Mouse (Mus musculus) stomach, embryonic 16.5 days (tissue): ENCODE results near the gene Jph2. TPM values are rescaled to one million over a fixed set of nuclear protein-coding genes. Genes with fewer than 3 reads are reported as not detected.

ENCODE experiments used
- ATAC-seq: fragments of 200-750 bp; cut with Nextera tagmentation; 2 replicates; pipeline ENCODE4 v1.8.0; 2017; ENCODE audit warnings: moderate number of reproducible peaks, moderate TSS enrichment; ENCODE audit not compliant: insufficient read depth, low FRiP score
- H3K27ac ChIP-seq: fragments of 300-500 bp; sonication (generic); 2 replicates; pipeline ENCODE4 v1.5.1; 2014; ENCODE audit warnings: low read length
- H3K27me3 ChIP-seq: fragments of 300-500 bp; sonication (generic); 2 replicates; pipeline ENCODE4 v1.6.1; 2014; ENCODE audit warnings: low read length, control low read depth, mixed read lengths; ENCODE audit not compliant: control insufficient read depth, insufficient read depth
- H3K36me3 ChIP-seq: fragments of 300-500 bp; sonication (generic); 2 replicates; pipeline ENCODE4 v1.6.1; 2014; ENCODE audit warnings: low read length; ENCODE audit not compliant: control insufficient read depth, insufficient read depth
- H3K4me1 ChIP-seq: fragments of 300-500 bp; sonication (generic); 2 replicates; pipeline ENCODE4 v1.6.1; 2014; ENCODE audit warnings: low read length, control low read depth, mixed read lengths; ENCODE audit not compliant: control insufficient read depth, insufficient read depth
- H3K4me2 ChIP-seq: fragments of 300-500 bp; sonication (generic); 2 replicates; pipeline ENCODE4 v1.6.1; 2014; ENCODE audit warnings: low read depth, low read length, mixed read lengths
- H3K4me3 ChIP-seq: fragments of 300-500 bp; sonication (generic); replicated peaks from 2 replicates; pipeline ENCODE4 v1.5.1; 2014; ENCODE audit warnings: mild to moderate bottlenecking, low read length
- H3K9ac ChIP-seq: fragments of 300-500 bp; sonication (generic); 2 replicates; pipeline ENCODE4 v1.6.1; 2014; ENCODE audit warnings: low read length
- H3K9me3 ChIP-seq: fragments of 300-500 bp; sonication (generic); replicated peaks from 2 replicates; pipeline ENCODE4 v1.6.1; 2016; ENCODE audit warnings: low read length, control low read depth; ENCODE audit not compliant: control insufficient read depth
- WGBS: fragments of 180-500 bp; shearing (Covaris S2); extraction: QIAGEN DNeasy Blood & Tissue Kit; methylation state at CpG from one replicate; pipeline ENCODE4 v1.1.7; 2014; 5-methylcytosine and 5-hydroxymethylcytosine counted together
- polyA plus RNA-seq: library from polyadenylated mRNA; unstranded; fragments of >200 nt; fragmentation: Nextera tagmentation; extraction: Ambion mirVana; gene quantifications from 2 replicates; pipeline ENCODE4 v1.2.1, GENCODE M21; 2015

The Jph2 gene
- polyA plus RNA-seq, 1 experiment from 2014 or later = 11.2 TPM

DNA sequence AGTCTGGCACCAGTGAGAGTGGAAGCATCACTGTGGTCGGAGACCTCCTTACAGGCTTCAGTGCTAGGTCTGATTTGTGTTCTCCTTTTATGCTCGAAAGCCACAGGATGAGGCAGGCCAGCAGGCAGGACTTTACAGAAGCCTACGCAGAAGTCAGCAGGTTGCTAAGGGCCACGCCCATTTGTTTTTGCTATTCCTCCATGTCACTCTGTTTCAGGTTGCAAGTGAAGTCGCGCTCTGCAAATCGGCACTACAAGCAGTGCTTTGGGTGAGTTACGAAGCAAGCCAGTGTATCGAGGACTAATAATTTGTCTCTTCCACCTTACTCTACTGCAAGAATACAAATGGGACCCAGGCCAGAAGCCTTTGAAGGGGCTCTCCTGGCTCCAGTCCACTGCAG lies 33.5 kb upstream of the Jph2 start:
- H3K4me3 ChIP-seq = no peak overlapping the region
- H3K27me3 ChIP-seq = no peaks in the 10 kb centered on the region
- no peak overlapping the region for H3K4me2 ChIP-seq
- no peak overlapping the region for H3K27ac ChIP-seq
- ATAC-seq = no peak
- H3K4me1 ChIP-seq = peaks cover 4% of the 10 kb centered on the region; the same call in 1 of the 2 replicates
- WGBS = 81% methylated on average over 9 of the region's 9 CpGs
- H3K9me3 ChIP-seq = no peaks in the 10 kb centered on the region
- no peak overlapping the region for H3K9ac ChIP-seq
- no peaks in the 10 kb centered on the region for H3K36me3 ChIP-seq

DNA sequence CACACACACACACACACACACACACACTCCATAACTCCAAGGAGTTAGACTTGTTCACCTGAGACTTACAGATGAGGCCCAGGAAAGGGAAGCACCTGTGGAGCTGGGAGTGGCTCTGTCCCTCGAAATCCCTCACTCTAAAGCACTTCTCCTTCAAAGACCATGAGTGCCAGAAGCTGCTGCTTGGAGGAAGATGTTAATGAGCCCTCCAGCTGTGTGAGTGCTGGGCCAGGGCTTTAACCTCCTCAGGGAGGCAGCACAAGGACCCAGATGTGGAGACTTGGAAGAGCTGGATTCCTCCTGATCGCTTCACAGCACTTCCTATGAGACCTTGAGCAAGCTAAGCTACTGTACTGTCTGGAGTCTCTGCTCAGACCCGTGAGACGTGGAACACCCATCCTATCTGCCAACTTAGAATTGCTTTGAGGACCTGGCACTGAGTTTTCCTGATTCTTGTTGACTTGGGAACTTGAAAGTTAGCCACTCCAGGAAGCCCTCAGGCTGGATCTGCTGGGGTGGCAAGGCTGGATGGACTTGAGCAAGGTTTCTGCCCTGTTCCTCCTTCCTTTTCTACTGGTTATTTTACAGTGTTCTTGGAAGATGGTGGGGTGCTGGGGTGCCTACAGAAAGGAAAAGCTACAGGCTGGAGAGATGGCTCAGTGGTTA lies 30.7 kb upstream of the Jph2 start:
- no peaks in the 10 kb centered on the region for H3K27me3 ChIP-seq
- H3K9me3 ChIP-seq = no peaks in the 10 kb centered on the region
- 39% methylated on average over 4 of the region's 4 CpGs for WGBS
- no peak overlapping the region for H3K4me3 ChIP-seq
- no peak overlapping the region for H3K9ac ChIP-seq
- no peak overlapping the region for H3K4me2 ChIP-seq
- no peak for ATAC-seq
- peaks cover 4% of the 10 kb centered on the region; the same call in 1 of the 2 replicates for H3K4me1 ChIP-seq
- no peaks in the 10 kb centered on the region for H3K36me3 ChIP-seq
- H3K27ac ChIP-seq = no peak overlapping the region

GRCm38 (mm10) chr2:163424597-163424996 lies 26.8 kb upstream of the Jph2 start, which contains the start of gene Oser1:
Oser1 (minus strand) TSS chr2:163424697.
- 81% methylated on average over 6 of the region's 6 CpGs for WGBS
- H3K27ac ChIP-seq = no peak within 1 kb of the TSS
- H3K4me1 ChIP-seq = peaks cover 9% of the 10 kb centered on the region; the same call in 1 of the 2 replicates
- no peaks in the 10 kb centered on the region for H3K9me3 ChIP-seq
- no peak within 1 kb of the TSS for H3K4me2 ChIP-seq
- no peaks in the 10 kb centered on the region for H3K27me3 ChIP-seq
- no peak within 1 kb of the TSS for H3K9ac ChIP-seq
- ATAC-seq = no peak
- H3K36me3 ChIP-seq = no peaks in the 10 kb centered on the region
- no peak within 1 kb of the TSS for H3K4me3 ChIP-seq

DNA sequence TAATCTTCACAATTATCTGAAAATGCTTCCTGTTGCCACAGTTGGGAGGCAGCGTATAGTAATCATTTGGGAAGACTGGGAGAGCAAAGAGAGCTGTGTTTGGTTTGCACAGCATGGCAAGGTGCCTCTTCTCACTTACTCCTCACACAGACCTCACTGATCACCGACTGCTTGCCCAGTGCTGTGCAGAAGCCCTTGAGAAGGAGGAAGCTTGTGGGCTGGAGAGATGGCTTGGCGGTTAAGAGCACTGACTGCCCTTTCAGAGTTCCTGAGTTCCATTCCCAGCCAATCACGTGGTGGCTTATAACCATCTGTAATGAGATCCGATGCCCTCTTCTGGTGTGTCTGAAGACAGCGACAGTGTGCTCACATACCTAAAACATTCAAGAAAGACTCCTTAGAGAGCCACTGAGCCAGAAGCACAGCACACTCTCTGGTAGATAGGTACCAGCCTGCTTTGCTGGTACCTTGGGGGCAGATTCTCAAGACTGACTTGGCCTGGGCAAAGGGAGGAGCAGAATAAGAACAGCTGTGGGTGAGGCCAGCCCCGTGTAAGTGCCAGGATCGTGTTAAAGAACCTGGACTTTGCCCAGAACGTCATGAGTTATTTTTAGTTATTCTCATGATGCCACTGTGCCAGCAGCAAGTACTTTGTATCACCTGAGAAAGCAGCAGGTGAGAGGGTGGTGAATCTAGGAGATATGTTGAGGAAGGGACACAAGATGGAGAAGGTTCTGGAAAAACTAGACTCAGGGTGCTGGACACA lies 25.3 kb upstream of the Jph2 start:
- H3K4me3 ChIP-seq = no peak overlapping the region
- no peak overlapping the region for H3K4me2 ChIP-seq
- no peak overlapping the region for H3K27ac ChIP-seq
- no peaks in the 10 kb centered on the region for H3K9me3 ChIP-seq
- H3K36me3 ChIP-seq = no peaks in the 10 kb centered on the region
- no peak overlapping the region for H3K9ac ChIP-seq
- ATAC-seq = no peak
- WGBS = 72% methylated on average over 9 of the region's 9 CpGs
- no peaks in the 10 kb centered on the region for H3K27me3 ChIP-seq
- peaks cover 14% of the 10 kb centered on the region for H3K4me1 ChIP-seq

- H3K36me3 ChIP-seq = no peaks in the 10 kb centered on the region
- no peak overlapping the region for H3K27ac ChIP-seq
- peak overlapping the region; percentile 70 for H3K4me2 ChIP-seq
- H3K9me3 ChIP-seq = no peaks in the 10 kb centered on the region
- H3K4me1 ChIP-seq = peaks cover 22% of the 10 kb centered on the region
- H3K9ac ChIP-seq = peak overlapping the region; percentile 92
- peak overlapping the region; percentile 99 for H3K4me3 ChIP-seq
- H3K27me3 ChIP-seq = no peaks in the 10 kb centered on the region
- ATAC-seq = no peak
- 26% methylated on average over 10 of the region's 10 CpGs for WGBS
Measured at GRCm38 (mm10) chr2:163420366-163420886, 22.6 kb upstream of the Jph2 start.

DNA sequence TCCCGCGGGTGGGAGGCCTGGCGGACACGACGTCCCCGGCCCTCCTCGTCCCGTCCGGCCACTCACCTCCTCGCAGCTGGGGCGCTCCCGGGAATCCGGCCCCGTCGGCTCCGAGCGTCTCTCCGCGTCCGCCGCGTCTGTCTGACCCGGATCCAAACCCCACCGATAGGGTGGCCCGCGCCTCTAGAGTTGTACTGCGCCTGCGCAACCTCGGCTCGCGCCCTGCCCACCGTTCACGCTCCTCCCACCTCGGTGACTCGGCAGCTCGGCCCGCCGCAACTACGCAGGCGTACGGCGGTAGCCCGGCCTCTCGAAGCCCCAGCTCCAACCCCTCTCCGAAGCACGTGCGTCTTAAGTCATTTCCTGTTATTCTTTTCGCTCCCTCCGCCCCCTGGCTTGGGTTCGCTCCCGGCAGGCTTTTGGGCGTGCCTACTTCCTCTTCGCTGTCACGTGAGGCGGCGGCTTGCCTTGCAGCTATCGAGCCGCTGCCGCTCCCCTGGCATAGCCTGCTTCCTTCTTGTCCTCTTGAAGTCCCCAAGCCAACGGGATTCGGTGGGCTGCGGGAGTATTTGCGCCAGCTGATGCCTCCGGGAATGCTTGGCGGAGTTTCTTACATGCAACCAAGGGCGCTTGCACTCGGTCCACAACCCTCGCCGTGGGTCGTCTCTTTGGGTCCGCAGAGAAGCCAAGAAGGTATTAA lies 21.7 kb upstream of the Jph2 start:
- Histone ChIP-seq H3K4me3 (peak overlapping the region; percentile 99), H3K4me1 (peaks cover 22% of the 10 kb centered on the region), H3K27me3 (no peaks in the 10 kb centered on the region), H3K27ac (peak overlapping the region; percentile 83), H3K36me3 (no peaks in the 10 kb centered on the region), H3K9me3 (no peaks in the 10 kb centered on the region), H3K9ac (peak overlapping the region; percentile 94), H3K4me2 (peak overlapping the region; percentile 70)
- peak; percentile 99 for ATAC-seq
- 0% methylated on average over 71 of the region's 71 CpGs for WGBS

- Histone ChIP-seq H3K4me3 (peak overlapping the region; percentile 99), H3K9me3 (no peaks in the 10 kb centered on the region), H3K36me3 (no peaks in the 10 kb centered on the region), H3K27me3 (no peaks in the 10 kb centered on the region), H3K9ac (peak overlapping the region; percentile 94), H3K4me2 (peak overlapping the region; percentile 94), H3K27ac (peak overlapping the region; percentile 83), H3K4me1 (peaks cover 22% of the 10 kb centered on the region)
- under 1% methylated on average over 50 of the region's 50 CpGs for WGBS
- ATAC-seq = peak; percentile 57
Measured at GRCm38 (mm10) chr2:163418841-163419345, 21.1 kb upstream of the Jph2 start.

DNA sequence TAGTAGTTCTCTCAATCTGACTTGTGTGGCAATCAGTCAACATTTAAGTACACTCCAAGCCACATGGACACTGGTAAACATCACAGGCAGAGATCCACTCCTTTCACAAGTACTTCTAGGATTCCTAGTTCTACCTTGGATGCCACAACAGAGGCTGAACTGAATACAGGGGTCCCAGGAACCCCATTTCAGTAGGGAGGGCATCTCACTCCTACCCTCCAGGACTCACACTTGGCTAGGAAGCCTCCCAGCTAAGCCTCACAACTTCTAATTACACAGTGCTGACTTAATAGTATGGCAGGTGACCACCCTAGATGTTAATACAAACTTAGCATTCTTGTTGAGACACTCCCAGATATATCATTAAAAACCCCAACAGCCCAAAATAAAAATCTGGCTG lies 20.0 kb upstream of the Jph2 start:
- ATAC-seq = no peak
- peaks cover 22% of the 10 kb centered on the region for H3K4me1 ChIP-seq

More for the DNA sequence above, 20.0 kb upstream of the Jph2 start:
- Histone ChIP-seq H3K36me3 (no peaks in the 10 kb centered on the region), H3K4me2 (peak overlapping the region; percentile 94), H3K27ac (no peak overlapping the region), H3K9me3 (no peaks in the 10 kb centered on the region), H3K27me3 (no peaks in the 10 kb centered on the region), H3K4me3 (peak overlapping the region; percentile 99), H3K9ac (peak overlapping the region; percentile 94; the same call in 1 of the 2 replicates)
